Mouse (Mus musculus) thymus, adult 2 months (tissue): ENCODE data around the gene Masp2.

ENCODE experiments used
- CTCF ChIP-seq: fragments of 200-500 bp; IDR thresholded peaks from 2 replicates; pipeline ENCODE4 v1.5.1; 2012; ENCODE audit warnings: mild to moderate bottlenecking, control low read depth, low read length, moderate library complexity, borderline replicate concordance; ENCODE audit not compliant: control insufficient read depth, poor library complexity, insufficient read depth; ENCODE audit errors: extremely low read depth
- POLR2A ChIP-seq: fragments of 200-500 bp; IDR thresholded peaks from 2 replicates; pipeline ENCODE4 v1.6.1; 2012; ENCODE audit warnings: mild to moderate bottlenecking, low read length, control low read depth, moderate library complexity; ENCODE audit not compliant: control insufficient read depth, poor library complexity, insufficient read depth; ENCODE audit errors: extremely low read depth

DNA sequence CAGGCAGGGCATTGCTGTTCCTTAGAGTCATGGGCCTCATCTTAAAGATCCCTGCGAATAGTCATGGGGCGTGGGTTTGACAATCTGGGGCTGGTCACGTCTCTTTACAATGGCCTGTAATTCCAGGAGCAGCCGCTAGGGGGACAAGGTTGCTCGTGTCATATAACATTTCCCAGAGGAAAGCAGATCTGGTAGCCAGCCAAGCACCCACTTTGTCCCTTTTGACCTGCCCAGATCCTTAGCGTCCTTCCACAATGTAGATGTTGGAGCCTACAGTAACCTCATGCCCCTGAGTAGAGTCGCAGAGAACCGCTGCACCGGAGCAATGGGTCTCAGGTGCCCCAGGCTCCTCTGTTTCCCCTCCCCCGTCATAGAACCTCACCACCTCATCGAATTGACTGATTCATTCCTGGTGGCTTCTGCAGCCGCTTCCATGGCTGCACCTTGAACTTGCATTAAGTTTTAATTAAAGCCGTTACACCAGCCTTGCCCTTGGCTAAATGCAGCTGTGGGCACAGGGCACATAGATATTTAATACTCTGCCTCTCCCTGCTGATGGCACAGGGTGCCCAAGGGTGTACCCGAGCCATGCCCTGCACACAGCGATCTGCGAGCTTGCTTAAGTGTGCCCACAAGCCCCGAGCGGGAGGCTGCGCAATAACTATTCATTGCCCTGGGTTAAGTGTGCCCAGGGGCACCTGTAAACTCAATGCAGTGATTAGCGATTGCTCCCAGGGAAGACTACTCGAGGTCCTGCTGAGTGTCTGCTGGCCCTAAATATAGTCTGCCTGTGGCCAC is 60.0 kb downstream of the Masp2 start:
- TF ChIP-seq CTCF (no peak; the same call in 1 of the 2 replicates), POLR2A (no peak)
